Mouse (Mus musculus): ENCODE data around the gene Scyl3.

GRCm38 (mm10) chr1:163994173-163994720, 65.3 kb downstream of the Scyl3 start:
- TF ChIP-seq HCFC1 (IDR thresholded peaks at IDR 0.05; ENCODE audit: borderline replicate concordance, insufficient read depth, low read length) = no peak
- no peak for TF ChIP-seq MAFK (IDR thresholded peaks at IDR 0.05; ENCODE audit: insufficient read depth, low read depth, low read length)
